Mouse (Mus musculus) retina, postnatal 1 day (tissue): ENCODE results near the gene Smndc1.

Experiments used
- DNase-seq: peaks from one replicate; pipeline ENCODE4 v3.0.0-alpha.2; 2012

Gene Smndc1

GRCm38 (mm10) chr19:53335241-53335640 is 55.1 kb downstream of the Smndc1 start:
- DNase-seq = no peak

GRCm38 (mm10) chr19:53333730-53334129 is 56.6 kb downstream of the Smndc1 start:
- no peak for DNase-seq

GRCm38 (mm10) chr19:53331882-53332500 is 58.4 kb downstream of the Smndc1 start:
- DNase-seq = no peak

- DNase-seq = peak; percentile 89
These were observed 60.4 kb downstream of the Smndc1 start for GRCm38 (mm10) chr19:53329992-53330381.
